Mouse (Mus musculus): ENCODE measurements around the gene AI467606. TPM values are rescaled to one million over a fixed set of nuclear protein-coding genes. Genes with fewer than 3 reads are reported as not detected.

AI467606 gene
- polyA plus RNA-seq (2017; shearing (Covaris generic)), result 70.4 TPM

GRCm38 (mm10) chr7:127091114-127091896 is at the start of gene AI467606:
AI467606 (plus strand) TSS chr7:127091359.

GRCm38 (mm10) chr7:127041851-127042672 is 49.1 kb upstream of the AI467606 start, which contains the start of gene Kif22:
Kif22 (minus strand) TSS chr7:127042471.

GRCm38 (mm10) chr7:127087278-127088010 is 3.7 kb upstream of the AI467606 start, which contains the start of gene Zg16:
Zg16 (minus strand) TSS chr7:127087328.

GRCm38 (mm10) chr7:127121911-127122270 is 30.7 kb downstream of the AI467606 start, which contains the start of gene Qprt:
Qprt (minus strand) TSS chr7:127122226.

GRCm38 (mm10) chr7:127137262-127138017 is 46.3 kb downstream of the AI467606 start, which contains the start of gene Spn:
Spn (minus strand) TSS chr7:127137823.

Other genes starting within 250 kb of the AI467606 start
- 0.45 TPM for gene Doc2a, start 243.9 kb upstream of the AI467606 start, polyA plus RNA-seq (2017; shearing (Covaris generic))
- gene Hirip3, start 229.4 kb upstream of the AI467606 start, polyA plus RNA-seq (2017; shearing (Covaris generic)), result 13.9 TPM
- 55.1 TPM for gene Ino80e, start 229.0 kb upstream of the AI467606 start, polyA plus RNA-seq (2017; shearing (Covaris generic))
- gene Taok2, start 206.7 kb upstream of the AI467606 start, polyA plus RNA-seq (2017; shearing (Covaris generic)), result 39.3 TPM
- 41.2 TPM for gene Tmem219, start 168.4 kb upstream of the AI467606 start, polyA plus RNA-seq (2017; shearing (Covaris generic))
- gene Kctd13, start 162.5 kb upstream of the AI467606 start, polyA plus RNA-seq (2017; shearing (Covaris generic)), result 37.4 TPM
- gene Asphd1, start 141.8 kb upstream of the AI467606 start, polyA plus RNA-seq (2017; shearing (Covaris generic)), result 0.30 TPM
- 0.27 TPM for gene Sez6l2, start 140.8 kb upstream of the AI467606 start, polyA plus RNA-seq (2017; shearing (Covaris generic))
- gene Cdipt, start 115.4 kb upstream of the AI467606 start, polyA plus RNA-seq (2017; shearing (Covaris generic)), result 127 TPM
- gene Cdiptos, start 115.3 kb upstream of the AI467606 start, polyA plus RNA-seq (2017; shearing (Covaris generic)), result 0.57 TPM
- 75.7 TPM for gene Mvp, start 76.7 kb upstream of the AI467606 start, polyA plus RNA-seq (2017; shearing (Covaris generic))
- gene Pagr1b, start 74.9 kb upstream of the AI467606 start, polyA plus RNA-seq (2017; shearing (Covaris generic)), result 1.7 TPM
- gene Pagr1a, start 74.0 kb upstream of the AI467606 start, polyA plus RNA-seq (2017; shearing (Covaris generic)), result 49.8 TPM
- 13.4 TPM for gene Gm42742, start 70.3 kb upstream of the AI467606 start, polyA plus RNA-seq (2017; shearing (Covaris generic))
- 4.9 TPM for gene Prrt2, start 70.1 kb upstream of the AI467606 start, polyA plus RNA-seq (2017; shearing (Covaris generic))
- 66.5 TPM for gene Maz, start 64.3 kb upstream of the AI467606 start, polyA plus RNA-seq (2017; shearing (Covaris generic))
- gene Kif22, start 48.9 kb upstream of the AI467606 start, polyA plus RNA-seq (2017; shearing (Covaris generic)), result 3.0 TPM
- gene Zg16, start 4.0 kb upstream of the AI467606 start, polyA plus RNA-seq (2017; shearing (Covaris generic)), result not detected
- 11.2 TPM for gene Qprt, start 30.9 kb downstream of the AI467606 start, polyA plus RNA-seq (2017; shearing (Covaris generic))
- gene Spn, start 46.5 kb downstream of the AI467606 start, polyA plus RNA-seq (2017; shearing (Covaris generic)), result 49.4 TPM
- gene Cd2bp2, start 104.7 kb downstream of the AI467606 start, polyA plus RNA-seq (2017; shearing (Covaris generic)), result 72.4 TPM
- 63.5 TPM for gene Tbc1d10b, start 117.1 kb downstream of the AI467606 start, polyA plus RNA-seq (2017; shearing (Covaris generic))
- 13.0 TPM for gene Mylpf, start 117.5 kb downstream of the AI467606 start, polyA plus RNA-seq (2017; shearing (Covaris generic))
- 6.8 TPM for gene Zfp553, start 141.7 kb downstream of the AI467606 start, polyA plus RNA-seq (2017; shearing (Covaris generic))
- gene Sept1, start 141.8 kb downstream of the AI467606 start, polyA plus RNA-seq (2017; shearing (Covaris generic)), result 491 TPM
- gene Zfp771, start 152.9 kb downstream of the AI467606 start, polyA plus RNA-seq (2017; shearing (Covaris generic)), result 5.0 TPM
- 18.2 TPM for gene Dctpp1, start 169.3 kb downstream of the AI467606 start, polyA plus RNA-seq (2017; shearing (Covaris generic))
- 31.4 TPM for gene Sephs2, start 182.7 kb downstream of the AI467606 start, polyA plus RNA-seq (2017; shearing (Covaris generic))
- gene Itgal, start 204.9 kb downstream of the AI467606 start, polyA plus RNA-seq (2017; shearing (Covaris generic)), result 375 TPM

Measured in effector memory CD4-positive, alpha-beta T cell, adult 7 months (primary cell).